Mouse (Mus musculus) embryonic fibroblast, embryonic 13.5 days (primary cell): ENCODE results near the gene 4922502D21Rik. TPM values are rescaled to one million over a fixed set of nuclear protein-coding genes. Genes with fewer than 3 reads are reported as not detected.

Experiments used
- H3K27ac ChIP-seq: 2 replicates; pipeline ENCODE4 v1.5.1; 2012; ENCODE audit warnings: low read length, control low read depth, inconsistent platforms; ENCODE audit not compliant: insufficient read depth
- H3K4me1 ChIP-seq: 2 replicates; pipeline ENCODE4 v1.6.1; 2011; ENCODE audit warnings: low read length; ENCODE audit not compliant: control insufficient read depth, insufficient read depth
- H3K4me3 ChIP-seq: 2 replicates; pipeline ENCODE4 v1.5.1; 2011; ENCODE audit warnings: mild to moderate bottlenecking, control low read depth, low read length; ENCODE audit not compliant: insufficient read depth
- CTCF ChIP-seq: IDR thresholded peaks from 2 replicates; pipeline ENCODE4 v1.5.1; 2011; ENCODE audit warnings: mild to moderate bottlenecking, control low read depth, low read length, moderate library complexity, borderline replicate concordance; ENCODE audit not compliant: insufficient read depth
- POLR2A ChIP-seq: IDR thresholded peaks from 2 replicates; pipeline ENCODE4 v1.6.1; 2011; ENCODE audit warnings: low read depth, mild to moderate bottlenecking, control low read depth, low read length, moderate library complexity
- polyA plus RNA-seq: library from polyadenylated mRNA; stranded (reverse); fragments of >200 nt; gene quantifications from 2 replicates; pipeline ENCODE4 v1.2.4, GENCODE M21; 2011; ENCODE audit warnings: low read depth; ENCODE audit not compliant: missing spikeins, insufficient read length

4922502D21Rik gene
- not detected in 2 replicates for polyA plus RNA-seq

DNA sequence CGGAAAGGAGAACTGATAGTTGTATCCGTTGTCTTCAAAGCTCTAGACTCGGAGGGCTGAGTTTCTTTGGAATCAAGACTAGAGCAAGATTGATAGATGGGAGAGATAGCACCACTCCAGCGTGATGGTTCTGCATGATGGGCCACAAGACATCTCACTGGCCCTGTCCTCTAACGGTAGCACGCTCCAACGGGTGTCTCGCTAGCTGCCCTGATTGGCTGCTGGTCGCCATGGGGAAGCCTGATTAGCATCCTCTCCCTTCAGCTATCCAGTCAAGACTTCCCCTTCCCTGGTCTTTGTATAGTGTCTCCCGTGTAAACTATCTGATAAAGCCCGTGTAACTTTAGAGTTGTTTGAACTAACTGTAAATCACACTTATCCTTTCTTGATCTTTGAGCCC lies at the start of gene 4922502D21Rik:
4922502D21Rik (minus strand) TSS at position 187 of the 400 bp plus-strand sequence.
- no peaks in the 10 kb centered on the region for H3K4me1 ChIP-seq
- H3K27ac ChIP-seq, result no peak within 1 kb of the TSS
- TF ChIP-seq POLR2A, result no peak
- TF ChIP-seq CTCF, result no peak
- no peak within 1 kb of the TSS for H3K4me3 ChIP-seq

- no peaks in the 10 kb centered on the region for H3K4me1 ChIP-seq
- no peak for TF ChIP-seq POLR2A
- TF ChIP-seq CTCF, result no peak
- no peak overlapping the region for H3K27ac ChIP-seq
- H3K4me3 ChIP-seq, result no peak overlapping the region
These were observed 48.9 kb upstream of the 4922502D21Rik start for GRCm38 (mm10) chr6:129380454-129380853.

- H3K4me3 ChIP-seq, result no peak overlapping the region
- no peaks in the 10 kb centered on the region for H3K4me1 ChIP-seq
- H3K27ac ChIP-seq, result no peak overlapping the region
- TF ChIP-seq POLR2A (no peak), CTCF (no peak)
These were observed 43.4 kb upstream of the 4922502D21Rik start for GRCm38 (mm10) chr6:129374937-129375471.

- H3K4me3 ChIP-seq, result no peak overlapping the region
- no peaks in the 10 kb centered on the region for H3K4me1 ChIP-seq
- H3K27ac ChIP-seq, result no peak overlapping the region
- TF ChIP-seq CTCF (no peak), POLR2A (no peak)
These were observed 38.0 kb upstream of the 4922502D21Rik start for GRCm38 (mm10) chr6:129369374-129370132.

GRCm38 (mm10) chr6:129365959-129366359 lies 34.4 kb upstream of the 4922502D21Rik start:
- Histone ChIP-seq H3K4me3 (no peak overlapping the region), H3K27ac (no peak overlapping the region), H3K4me1 (no peaks in the 10 kb centered on the region)
- no peak for TF ChIP-seq CTCF
- no peak for TF ChIP-seq POLR2A

- no peak for TF ChIP-seq CTCF
- TF ChIP-seq POLR2A, result no peak
- Histone ChIP-seq H3K4me3 (no peak overlapping the region), H3K4me1 (no peaks in the 10 kb centered on the region), H3K27ac (no peak overlapping the region)
These were observed 32.3 kb upstream of the 4922502D21Rik start for GRCm38 (mm10) chr6:129363942-129364341.

DNA sequence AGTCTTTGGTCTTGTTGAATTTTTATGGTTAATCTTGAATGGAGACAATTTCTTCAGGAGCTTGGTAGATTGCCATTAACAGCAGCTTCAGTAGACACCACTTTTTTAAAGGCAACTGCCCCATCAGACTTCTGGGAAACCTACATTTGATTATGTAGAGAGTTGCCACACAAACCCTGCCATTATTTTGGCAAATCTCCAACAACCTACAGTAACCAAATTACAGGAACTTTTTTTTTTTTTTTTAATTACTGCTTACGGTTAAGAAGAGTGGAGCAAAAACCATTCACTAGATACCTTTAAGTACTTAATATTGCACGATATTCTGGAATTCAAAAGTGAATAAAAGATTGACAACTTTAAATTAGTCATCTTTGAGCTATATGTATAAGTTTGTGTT lies 27.9 kb upstream of the 4922502D21Rik start:
- H3K4me1 ChIP-seq, result no peaks in the 10 kb centered on the region
- no peak overlapping the region for H3K27ac ChIP-seq
- no peak for TF ChIP-seq CTCF
- TF ChIP-seq POLR2A, result no peak
- H3K4me3 ChIP-seq, result no peak overlapping the region

- Histone ChIP-seq H3K4me1 (no peaks in the 10 kb centered on the region), H3K4me3 (no peak overlapping the region), H3K27ac (no peak overlapping the region)
- no peak for TF ChIP-seq POLR2A
These were observed 24.8 kb upstream of the 4922502D21Rik start for GRCm38 (mm10) chr6:129356430-129356829.

GRCm38 (mm10) chr6:129355774-129356173 lies 24.2 kb upstream of the 4922502D21Rik start:
- no peak overlapping the region for H3K4me3 ChIP-seq
- no peak for TF ChIP-seq CTCF
- no peak for TF ChIP-seq POLR2A
- H3K4me1 ChIP-seq, result no peaks in the 10 kb centered on the region
- H3K27ac ChIP-seq, result no peak overlapping the region

DNA sequence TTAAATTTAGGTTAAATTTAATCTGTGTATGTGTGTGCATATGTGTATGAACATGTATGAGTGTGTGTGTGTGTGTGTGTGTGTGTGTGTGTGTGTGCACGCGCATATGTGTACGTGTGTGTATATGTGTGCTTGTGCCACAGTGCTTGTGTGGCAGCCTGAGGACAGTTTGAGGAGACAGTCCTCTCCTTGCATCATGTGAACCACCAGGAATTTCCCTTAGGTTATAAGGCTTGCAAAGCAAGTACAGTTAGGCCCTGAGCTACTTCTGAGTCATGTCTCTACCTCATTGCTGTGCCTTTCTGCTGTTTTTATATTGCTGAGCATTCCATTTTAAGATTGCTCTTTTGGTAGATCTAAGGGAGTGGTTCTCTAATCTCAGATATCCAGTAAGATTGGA lies 19.5 kb upstream of the 4922502D21Rik start:
- TF ChIP-seq CTCF (no peak), POLR2A (no peak)
- Histone ChIP-seq H3K27ac (no peak overlapping the region), H3K4me3 (no peak overlapping the region), H3K4me1 (no peaks in the 10 kb centered on the region)
